Mouse (Mus musculus): ENCODE results near the gene Tenm1.

DNA sequence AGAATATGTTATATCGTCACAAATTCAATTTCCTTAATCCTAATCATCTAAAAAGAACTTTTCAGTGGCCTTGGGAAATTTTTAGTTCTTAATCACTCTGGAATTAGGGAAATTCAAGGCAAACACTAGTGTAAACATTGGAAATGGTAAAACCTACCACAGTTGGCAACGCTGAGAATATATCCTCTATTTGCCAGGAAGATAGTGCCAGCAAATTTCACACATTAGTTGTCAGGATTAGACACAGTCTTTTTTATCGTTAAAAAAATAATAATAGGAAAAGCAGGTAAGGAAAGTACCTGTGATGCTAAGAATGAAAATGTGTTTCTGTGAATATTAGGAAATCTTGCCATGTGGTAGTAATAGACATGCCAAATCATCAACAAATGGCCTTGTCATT, 223.9 kb downstream of the Tenm1 start:
- TF ChIP-seq POLR2A (IDR thresholded peaks at IDR 0.05; ENCODE audit: insufficient read depth, low read depth, low read length) = no peak
- TF ChIP-seq CTCF (IDR thresholded peaks at IDR 0.05) = no peak
- no peak for TF ChIP-seq EP300 (IDR thresholded peaks at IDR 0.05; ENCODE audit: insufficient read depth, low read depth, low read length)

All from heart, adult 2 months (tissue).